Mouse (Mus musculus) layer of hippocampus, postnatal 10 days (tissue): ENCODE data around the gene Prdm13. TPM values are rescaled to one million over a fixed set of nuclear protein-coding genes. Genes with fewer than 3 reads are reported as not detected.

Experiments used
- DNase-seq, 2 experiments: peaks; one replicate each; pipeline ENCODE4 v3.0.0; 2021; ENCODE audit warnings: low spot score in 2 of 2
- total RNA-seq, 2 experiments: library from RNA; stranded (reverse); gene quantifications; 2 replicates each; pipeline ENCODE4 v1.2.3; 2021

Prdm13 gene
- total RNA-seq, 2 experiments from 2014 or later: not detected

- peak in 1 of 2 experiments; percentile 18 for DNase-seq
Observed at GRCm38 (mm10) chr4:21678101-21678974, 7.4 kb downstream of the Prdm13 start.

GRCm38 (mm10) chr4:21674691-21675090 lies 11.1 kb downstream of the Prdm13 start:
- DNase-seq: peak in 1 of 2 experiments; percentile 10

DNA sequence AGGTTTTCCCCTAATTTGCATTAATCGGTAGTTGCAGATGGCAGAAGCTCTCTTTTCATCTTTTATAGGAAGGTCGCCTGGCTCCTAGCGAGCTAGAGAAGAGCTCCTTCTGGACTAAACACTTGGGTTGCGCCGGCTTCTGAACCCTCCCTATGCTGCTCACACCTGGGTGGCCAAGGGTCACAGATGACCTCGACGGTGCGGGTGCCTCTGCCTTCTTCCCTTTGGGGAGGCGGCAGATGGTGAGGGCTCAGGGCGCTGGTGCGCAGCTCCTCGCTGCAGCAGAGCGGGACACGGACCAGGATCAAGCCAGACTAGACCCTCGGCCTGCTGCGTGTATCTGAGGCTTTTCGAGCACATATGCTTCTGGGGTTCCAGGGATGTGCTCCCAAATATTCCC lies 11.7 kb downstream of the Prdm13 start:
- no peak for DNase-seq

DNA sequence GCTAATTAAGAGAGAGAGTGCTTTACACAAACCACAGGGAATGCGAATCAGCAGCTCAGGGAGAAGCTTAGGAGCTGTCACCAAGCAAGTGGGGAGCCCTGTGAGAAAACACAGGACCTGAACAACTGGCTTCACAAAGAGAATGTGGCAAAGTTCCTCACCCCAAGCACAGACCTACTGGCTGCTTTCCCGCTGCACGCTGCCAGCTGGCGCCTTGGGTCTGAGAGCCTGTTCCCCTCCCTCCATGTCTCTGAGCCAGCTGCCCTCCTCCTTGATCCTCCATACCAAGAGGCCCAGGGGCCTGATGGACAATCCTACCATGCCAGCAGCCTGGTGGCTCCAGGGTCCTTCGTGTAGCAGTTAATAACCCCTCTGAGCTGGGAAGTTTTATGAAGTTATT lies 19.8 kb downstream of the Prdm13 start:
- DNase-seq: peak; percentile 60 to 64

GRCm38 (mm10) chr4:21658184-21658583 lies 27.6 kb downstream of the Prdm13 start:
- DNase-seq: no peak

- DNase-seq: no peak
Observed at GRCm38 (mm10) chr4:21629275-21629583, 56.5 kb downstream of the Prdm13 start.

DNA sequence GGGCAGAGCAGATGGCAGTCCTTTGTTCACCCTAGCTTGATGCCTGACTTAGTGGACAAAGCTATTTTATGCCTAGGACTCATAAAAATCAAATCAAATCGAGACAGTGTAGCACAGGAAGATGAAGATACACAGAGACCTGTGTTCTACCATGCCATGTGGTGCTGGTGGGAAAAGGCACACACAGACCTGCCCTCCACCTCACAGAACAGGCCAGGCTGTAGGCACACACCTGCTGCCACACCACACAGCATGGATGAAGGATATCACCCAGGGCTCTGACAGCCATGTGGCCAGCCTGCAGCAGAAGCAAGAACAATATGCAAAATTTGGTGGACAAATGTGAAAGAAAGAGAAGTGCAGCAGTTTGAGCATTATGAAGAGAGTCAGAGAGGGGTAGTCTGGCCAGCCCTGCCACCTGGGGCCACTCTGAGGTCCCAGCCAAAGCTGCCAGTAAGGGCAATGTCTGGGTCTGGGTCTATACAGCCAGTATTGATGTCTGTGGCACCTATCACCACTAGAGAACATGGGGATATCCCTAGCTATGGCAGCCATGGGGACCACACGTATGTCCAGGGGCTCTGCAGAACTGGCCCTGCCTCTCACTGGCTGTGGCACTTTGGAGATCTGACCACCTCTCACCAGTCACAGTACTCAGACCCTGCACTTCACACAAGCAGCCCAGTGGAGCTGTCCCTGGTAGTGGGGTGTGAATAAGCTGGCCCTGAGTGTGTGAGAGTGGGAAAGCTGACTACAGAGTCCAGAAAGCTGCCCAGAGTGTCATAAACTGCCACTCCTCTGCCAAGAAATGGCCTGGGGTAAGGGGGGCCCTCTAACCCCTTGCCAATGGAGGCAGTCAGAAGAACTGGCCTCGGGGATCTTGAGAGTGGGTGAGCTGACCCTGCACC lies 57.1 kb downstream of the Prdm13 start:
- DNase-seq: no peak

Other genes starting within 250 kb of the Prdm13 start
- 10 to 100 TPM; 34.1 to 46.6 TPM for gene Ccnc, start 41.7 kb upstream of the Prdm13 start, total RNA-seq
- 10 to 100 TPM; 30.7 to 31.1 TPM for gene Usp45, start 81.2 kb upstream of the Prdm13 start, total RNA-seq
- 10 to 100 TPM; 16.3 to 16.7 TPM for gene Tstd3, start 81.2 kb upstream of the Prdm13 start, total RNA-seq
- gene Pnisr, start 161.6 kb upstream of the Prdm13 start, total RNA-seq: 100 to 1,000 TPM; 166 to 181 TPM
- gene Coq3, start 193.7 kb upstream of the Prdm13 start, total RNA-seq: 10 to 100 TPM; 13.6 to 13.8 TPM
- gene Faxc, start 245.4 kb upstream of the Prdm13 start, total RNA-seq: 10 to 100 TPM; 84.4 to 89.2 TPM